Mouse (Mus musculus) neural tube, embryonic 11.5 days (tissue): Measurements from ENCODE around the gene Pard3. TPM values are rescaled to one million over a fixed set of nuclear protein-coding genes. Genes with fewer than 3 reads are reported as not detected.
"Not testable (repeated sequence)": the region's sequence is repeated elsewhere in the genome, so short reads cannot be mapped to it uniquely, and the experiment has no call there.

Experiments used
- ATAC-seq: fragments of 200-750 bp; cut with Nextera tagmentation; 2 replicates; pipeline ENCODE4 v1.8.0; 2017; ENCODE audit warnings: moderate number of reproducible peaks, mild to moderate bottlenecking, moderate TSS enrichment, moderate library complexity; ENCODE audit not compliant: insufficient read depth, low FRiP score, low TSS enrichment
- DNase-seq: peaks from one replicate; pipeline ENCODE4 v3.0.0-alpha.2; 2015; ENCODE audit warnings: low spot score
- H3K27ac ChIP-seq: fragments of 300-500 bp; sonication (generic); 2 replicates; pipeline ENCODE4 v1.5.1; 2014; ENCODE audit warnings: low read depth, mild to moderate bottlenecking, low read length
- H3K27me3 ChIP-seq: fragments of 300-500 bp; sonication (generic); 2 replicates; pipeline ENCODE4 v1.6.1; 2014; ENCODE audit warnings: mild to moderate bottlenecking, low read length, mixed read lengths; ENCODE audit not compliant: control insufficient read depth, insufficient read depth
- H3K36me3 ChIP-seq: fragments of 300-500 bp; sonication (generic); 2 replicates; pipeline ENCODE4 v1.6.1; 2014; ENCODE audit warnings: mild to moderate bottlenecking, low read length, moderate library complexity, mixed read lengths; ENCODE audit not compliant: control insufficient read depth, insufficient read depth
- H3K4me1 ChIP-seq: fragments of 300-500 bp; sonication (generic); 2 replicates; pipeline ENCODE4 v1.6.1; 2014; ENCODE audit warnings: low read length, mixed read lengths; ENCODE audit not compliant: control insufficient read depth, insufficient read depth
- H3K4me2 ChIP-seq: fragments of 300-500 bp; sonication (generic); 2 replicates; pipeline ENCODE4 v1.6.1; 2014; ENCODE audit warnings: low read depth, mild to moderate bottlenecking, moderate library complexity
- H3K4me3 ChIP-seq: fragments of 300-500 bp; sonication (generic); 2 replicates; pipeline ENCODE4 v1.5.1; 2014; ENCODE audit warnings: low read depth, low read length
- H3K9ac ChIP-seq: fragments of 300-500 bp; sonication (generic); 2 replicates; pipeline ENCODE4 v1.6.1; 2014; ENCODE audit warnings: mild to moderate bottlenecking, low read length
- H3K9me3 ChIP-seq: fragments of 300-500 bp; sonication (generic); 2 replicates; pipeline ENCODE4 v1.6.1; 2016; ENCODE audit warnings: low read length; ENCODE audit not compliant: control insufficient read depth
- WGBS: fragments of 180-500 bp; shearing (Covaris S2); extraction: QIAGEN DNeasy Blood & Tissue Kit; methylation state at CpG from one replicate; pipeline ENCODE4 v1.1.7; 2014; 5-methylcytosine and 5-hydroxymethylcytosine counted together
- polyA plus RNA-seq: library from polyadenylated mRNA; unstranded; fragments of >200 nt; fragmentation: Nextera tagmentation; extraction: Ambion mirVana; gene quantifications from 2 replicates; pipeline ENCODE4 v1.2.1, GENCODE M21; 2014

The Pard3 gene
- polyA plus RNA-seq, 1 experiment from 2014 or later: 37.5 TPM

DNA sequence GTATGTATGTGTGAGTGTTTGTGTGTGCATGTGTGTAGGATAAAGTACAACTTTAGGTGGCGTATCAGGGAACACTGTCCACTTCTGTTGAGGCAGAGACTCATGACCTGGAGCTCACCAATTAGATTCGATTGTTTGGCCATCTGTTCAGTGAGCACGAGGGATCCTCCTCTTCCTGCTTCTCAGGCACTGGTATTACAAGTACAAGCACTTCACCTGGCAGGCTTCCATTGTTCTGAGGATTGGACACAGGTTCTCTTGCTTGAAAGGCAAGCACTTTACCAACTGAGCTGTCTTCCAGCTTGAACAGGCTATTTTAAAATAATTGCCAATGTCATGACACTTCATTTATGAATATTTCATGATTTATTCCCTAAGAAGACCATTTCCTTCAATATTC is 88.0 kb downstream of the Pard3 start:
- H3K4me3 ChIP-seq: no peak overlapping the region
- H3K36me3 ChIP-seq: no peaks in the 10 kb centered on the region
- H3K9me3 ChIP-seq: no peaks in the 10 kb centered on the region
- ATAC-seq (no peak), DNase-seq (no peak)
- H3K4me1 ChIP-seq: no peaks in the 10 kb centered on the region
- H3K27ac ChIP-seq: no peak overlapping the region
- H3K27me3 ChIP-seq: no peaks in the 10 kb centered on the region
- no peak overlapping the region for H3K4me2 ChIP-seq
- H3K9ac ChIP-seq: no peak overlapping the region
- WGBS: 76% methylated on average over 3 of the region's 3 CpGs

DNA sequence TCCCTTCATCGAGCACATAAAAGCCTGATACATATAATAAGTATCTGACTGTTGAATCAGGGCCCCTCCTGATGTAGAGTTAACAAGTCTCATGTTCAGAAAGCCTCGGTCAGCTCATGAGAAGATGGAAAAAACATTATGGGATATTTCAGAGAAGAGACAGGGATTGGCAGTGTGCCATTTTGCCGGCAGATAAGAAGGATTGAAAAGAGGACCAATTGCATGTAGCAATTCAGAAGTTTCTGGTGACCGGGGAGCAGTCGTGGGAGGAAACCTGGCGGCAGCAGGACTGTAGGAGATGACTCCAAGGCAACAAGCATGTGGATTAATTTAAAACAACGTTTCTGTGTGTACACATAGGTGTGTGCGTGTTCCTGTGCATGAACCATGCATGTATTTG is 93.4 kb downstream of the Pard3 start:
- no peaks in the 10 kb centered on the region for H3K9me3 ChIP-seq
- DNase-seq (no peak), ATAC-seq (no peak)
- no peak overlapping the region for H3K9ac ChIP-seq
- H3K36me3 ChIP-seq: no peaks in the 10 kb centered on the region
- H3K4me3 ChIP-seq: no peak overlapping the region
- WGBS: 88% methylated on average over 8 of the region's 8 CpGs
- H3K4me1 ChIP-seq: no peaks in the 10 kb centered on the region
- no peak overlapping the region for H3K27ac ChIP-seq
- H3K4me2 ChIP-seq: no peak overlapping the region
- H3K27me3 ChIP-seq: no peaks in the 10 kb centered on the region

DNA sequence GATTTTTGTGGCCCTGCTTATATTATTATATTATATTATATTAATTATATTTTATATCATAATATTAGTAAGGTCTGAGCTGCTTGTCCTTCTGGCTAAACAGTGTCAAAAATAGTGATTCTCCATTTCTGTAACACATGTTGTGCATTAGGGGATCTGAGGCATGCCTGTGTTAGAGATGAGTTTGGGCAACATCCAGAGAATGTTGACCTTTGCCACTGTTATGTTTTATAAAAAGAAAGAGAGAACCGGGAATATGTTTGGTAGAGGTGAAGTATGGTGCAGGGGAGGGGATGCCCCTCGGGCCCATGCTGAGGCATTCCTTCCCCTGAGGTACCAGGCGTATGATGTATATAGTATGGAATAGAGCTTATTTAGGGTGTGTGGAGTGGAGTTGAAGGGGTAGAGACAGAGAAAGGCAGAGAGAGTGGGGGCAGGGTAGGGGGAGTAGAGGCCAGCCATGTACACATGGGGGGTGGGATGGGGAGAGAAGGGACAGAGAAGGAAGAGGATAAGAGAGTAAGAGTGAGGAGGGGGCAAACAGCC is 95.8 kb downstream of the Pard3 start:
- Histone ChIP-seq H3K27me3 (no peaks in the 10 kb centered on the region), H3K27ac (no peak overlapping the region), H3K36me3 (no peaks in the 10 kb centered on the region), H3K9ac (no peak overlapping the region), H3K9me3 (no peaks in the 10 kb centered on the region), H3K4me1 (no peaks in the 10 kb centered on the region), H3K4me3 (no peak overlapping the region), H3K4me2 (no peak overlapping the region)
- ATAC-seq: no peak
- WGBS: 57% methylated on average over 3 of the region's 3 CpGs
- no peak for DNase-seq

DNA sequence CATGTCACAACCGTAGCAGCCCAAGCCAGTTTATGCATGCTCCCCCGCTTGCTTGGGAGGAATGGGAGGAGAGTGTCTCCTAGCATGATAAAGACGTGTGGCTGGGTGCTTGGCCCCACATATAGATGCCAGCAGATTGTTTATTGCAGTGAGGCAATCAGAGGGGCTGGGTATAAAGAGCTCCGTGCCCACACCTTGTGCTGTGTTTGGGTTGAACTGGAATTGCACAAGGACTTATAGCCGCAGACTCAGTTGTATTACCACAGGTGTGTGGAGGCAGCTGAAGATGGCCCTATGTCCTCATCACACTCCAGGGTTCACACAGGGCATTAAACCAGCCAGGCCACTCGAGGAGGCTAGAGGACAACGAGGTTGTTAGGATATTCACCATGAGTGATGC is 98.2 kb downstream of the Pard3 start:
- no peak overlapping the region for H3K9ac ChIP-seq
- WGBS: 90% methylated on average over 7 of the region's 7 CpGs
- no peak for DNase-seq

DNA sequence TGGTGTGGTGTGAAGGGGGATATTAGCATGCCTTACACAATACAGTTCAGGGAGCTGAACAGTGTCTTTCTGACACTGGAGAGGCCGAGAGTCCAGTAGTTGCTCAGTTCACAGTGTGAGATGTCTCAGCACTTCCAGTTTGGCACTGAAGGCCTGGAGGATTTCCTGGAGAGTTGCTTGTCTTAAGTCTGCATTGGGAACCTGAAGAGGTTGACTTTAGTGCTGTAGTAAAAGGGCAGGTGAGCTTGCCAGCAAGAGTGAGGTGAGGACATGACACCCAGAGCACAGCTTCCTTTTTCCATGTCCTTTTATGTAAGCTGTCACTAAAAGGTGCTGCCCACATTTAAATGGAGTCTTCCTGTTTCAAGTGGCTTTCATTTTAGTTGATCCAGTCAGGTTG is 99.1 kb downstream of the Pard3 start:
- no peaks in the 10 kb centered on the region for H3K4me1 ChIP-seq
- no peak overlapping the region for H3K9ac ChIP-seq
- H3K9me3 ChIP-seq: no peaks in the 10 kb centered on the region
- no peak overlapping the region for H3K27ac ChIP-seq
- H3K36me3 ChIP-seq: no peaks in the 10 kb centered on the region
- 85% methylated on average over 1 of the region's 1 CpGs for whole genome bisulfite sequencing
- H3K4me2 ChIP-seq: no peak overlapping the region
- no peak overlapping the region for H3K4me3 ChIP-seq
- H3K27me3 ChIP-seq: no peaks in the 10 kb centered on the region
- ATAC-seq (no peak), DNase-seq (no peak)

More for the DNA sequence above, 98.2 kb downstream of the Pard3 start:
- no peak overlapping the region for H3K4me2 ChIP-seq
- H3K27ac ChIP-seq: no peak overlapping the region
- H3K9me3 ChIP-seq: no peaks in the 10 kb centered on the region
- no peaks in the 10 kb centered on the region for H3K27me3 ChIP-seq
- no peak for ATAC-seq
- no peak overlapping the region for H3K4me3 ChIP-seq
- H3K4me1 ChIP-seq: no peaks in the 10 kb centered on the region
- no peaks in the 10 kb centered on the region for H3K36me3 ChIP-seq

DNA sequence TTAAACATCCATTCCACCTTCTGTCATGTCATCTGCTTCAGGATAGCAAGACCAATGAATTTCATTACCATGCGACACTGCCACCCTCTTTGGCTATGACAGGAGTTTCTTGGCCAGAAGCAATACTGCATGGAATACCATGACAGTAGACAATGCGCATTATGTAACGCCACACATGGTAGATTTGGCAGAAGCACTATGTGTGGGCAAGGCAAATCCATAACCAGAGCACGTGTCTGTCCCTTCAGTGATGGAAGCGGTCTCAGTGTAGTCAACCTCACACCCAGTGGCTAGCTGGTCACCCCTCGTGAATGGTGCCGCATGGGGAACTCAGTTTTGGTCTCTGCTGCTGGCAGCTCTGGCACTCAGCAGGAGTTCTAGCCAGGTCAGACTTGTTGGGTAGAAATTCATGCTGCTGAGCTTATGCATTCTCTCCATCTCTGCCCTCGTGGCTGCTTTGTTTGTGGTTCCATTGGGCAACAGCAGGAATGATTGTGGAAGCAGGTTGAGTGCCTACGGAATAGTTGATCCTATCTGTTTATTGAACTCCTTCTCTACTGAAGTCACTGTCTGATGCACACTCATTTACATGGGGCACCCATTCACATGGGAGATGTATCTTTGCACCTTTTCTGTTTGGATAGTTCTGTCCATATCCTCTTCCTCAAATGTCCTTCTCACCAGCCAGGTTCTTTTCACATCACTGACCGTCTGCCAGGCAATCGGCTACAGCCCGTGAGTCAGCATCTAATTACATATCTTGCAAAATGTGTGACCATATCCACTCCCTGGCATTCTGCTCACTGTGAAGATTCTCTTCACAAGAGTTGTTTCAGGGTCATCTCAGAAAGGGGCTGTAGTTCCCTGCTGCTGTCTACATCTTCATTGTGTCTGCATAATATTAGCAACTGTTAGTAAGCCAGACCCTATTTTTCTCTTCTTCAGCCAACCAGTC is 100.9 kb downstream of the Pard3 start:
- Histone ChIP-seq H3K4me2 (no peak overlapping the region), H3K9me3 (no peaks in the 10 kb centered on the region), H3K4me3 (no peak overlapping the region), H3K36me3 (no peaks in the 10 kb centered on the region), H3K9ac (no peak overlapping the region), H3K27me3 (no peaks in the 10 kb centered on the region), H3K27ac (no peak overlapping the region), H3K4me1 (no peaks in the 10 kb centered on the region)
- ATAC-seq (no peak), DNase-seq (no peak)
- WGBS: 93% methylated on average over 12 of the region's 12 CpGs

DNA sequence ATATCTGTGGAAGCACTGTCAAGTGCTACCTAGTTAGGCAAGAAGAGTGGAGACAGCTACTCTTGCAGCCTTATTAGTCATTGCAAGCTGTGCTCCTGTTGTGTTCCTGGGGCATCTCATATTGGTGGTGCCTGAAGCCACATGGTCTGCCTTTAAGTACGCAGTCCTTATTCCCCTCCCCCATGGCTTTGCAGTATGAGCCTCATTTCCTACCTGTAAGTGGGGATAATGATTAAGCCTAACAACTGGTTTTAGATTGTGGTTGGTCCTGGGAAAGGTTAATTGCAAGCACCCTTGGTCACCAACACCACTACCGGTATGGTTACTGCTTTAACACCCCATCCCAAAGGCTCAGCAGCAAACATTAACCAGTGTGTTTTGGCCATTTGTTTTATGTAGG is 104.8 kb downstream of the Pard3 start:
- DNase-seq: no peak
- H3K27me3 ChIP-seq: no peaks in the 10 kb centered on the region
- H3K9ac ChIP-seq: no peak overlapping the region
- WGBS: 69% methylated on average over 2 of the region's 2 CpGs
- H3K4me1 ChIP-seq: no peaks in the 10 kb centered on the region
- H3K4me3 ChIP-seq: no peak overlapping the region
- no peak for ATAC-seq
- H3K27ac ChIP-seq: no peak overlapping the region
- no peak overlapping the region for H3K4me2 ChIP-seq
- no peaks in the 10 kb centered on the region for H3K9me3 ChIP-seq
- no peaks in the 10 kb centered on the region for H3K36me3 ChIP-seq

DNA sequence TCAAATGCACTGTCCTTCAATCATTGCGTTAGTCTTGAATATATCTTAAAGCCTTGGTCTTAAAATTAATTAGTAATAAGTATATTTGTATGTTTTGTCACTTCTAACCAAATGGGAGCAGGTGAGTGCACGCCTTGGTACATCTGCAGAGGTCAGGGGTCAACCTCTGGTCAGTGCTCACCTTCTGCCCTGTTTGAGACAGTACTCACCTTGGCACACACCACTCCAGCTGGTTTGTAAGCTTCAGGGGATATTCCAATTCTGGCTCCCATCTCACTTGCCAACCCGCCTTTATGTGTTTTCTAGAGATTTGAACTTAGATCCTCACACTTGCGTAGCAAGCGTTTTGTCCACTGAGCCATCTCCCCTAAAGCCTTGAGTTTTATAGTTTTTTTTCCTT is 105.7 kb downstream of the Pard3 start:
- no peaks in the 10 kb centered on the region for H3K4me1 ChIP-seq
- no peaks in the 10 kb centered on the region for H3K9me3 ChIP-seq
- H3K4me3 ChIP-seq: no peak overlapping the region
- no peaks in the 10 kb centered on the region for H3K36me3 ChIP-seq
- 97% methylated on average over 5 of the region's 5 CpGs for WGBS
- H3K9ac ChIP-seq: no peak overlapping the region
- DNase-seq (no peak), ATAC-seq (no peak)
- H3K27me3 ChIP-seq: no peaks in the 10 kb centered on the region
- H3K27ac ChIP-seq: no peak overlapping the region
- no peak overlapping the region for H3K4me2 ChIP-seq

DNA sequence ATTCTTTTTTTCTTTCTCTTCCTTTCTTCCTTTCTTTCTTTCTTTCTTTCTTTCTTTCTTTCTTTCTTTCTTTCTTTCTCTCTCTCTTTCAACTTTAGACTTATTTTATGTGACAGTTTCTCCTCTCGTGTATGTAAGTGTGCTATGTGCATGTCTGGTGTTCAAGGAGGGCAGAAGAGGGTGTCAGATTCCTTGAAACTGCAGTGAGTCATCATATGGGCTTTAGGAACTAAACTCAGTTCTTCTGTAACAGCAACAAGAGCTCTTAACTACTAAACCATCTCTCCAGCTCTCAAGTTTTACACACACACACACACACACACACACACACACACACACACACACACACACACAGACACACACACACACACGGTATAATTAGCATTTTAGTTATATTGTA is 106.7 kb downstream of the Pard3 start:
- H3K9me3 ChIP-seq, DNase-seq, H3K9ac ChIP-seq, H3K27me3 ChIP-seq, H3K27ac ChIP-seq, H3K36me3 ChIP-seq, H3K4me1 ChIP-seq, H3K4me3 ChIP-seq, ATAC-seq, H3K4me2 ChIP-seq: not testable (repeated sequence)
- 84% methylated on average over 2 of the region's 2 CpGs for WGBS
